Mouse (Mus musculus) heart, adult 2 months (tissue): ENCODE results near the gene Tnnc2.

ENCODE experiments used
- CTCF ChIP-seq: fragments of 200-600 bp; IDR thresholded peaks from 2 replicates; pipeline ENCODE4 v1.8.1; 2022; ENCODE audit warnings: antibody characterized with exemption, mild to moderate bottlenecking, moderate library complexity
- POLR2A ChIP-seq: fragments of 200-500 bp; IDR thresholded peaks from 2 replicates; pipeline ENCODE4 v1.6.1; 2011; ENCODE audit warnings: mild to moderate bottlenecking, low read depth, low read length, control low read depth; ENCODE audit not compliant: insufficient read depth

DNA sequence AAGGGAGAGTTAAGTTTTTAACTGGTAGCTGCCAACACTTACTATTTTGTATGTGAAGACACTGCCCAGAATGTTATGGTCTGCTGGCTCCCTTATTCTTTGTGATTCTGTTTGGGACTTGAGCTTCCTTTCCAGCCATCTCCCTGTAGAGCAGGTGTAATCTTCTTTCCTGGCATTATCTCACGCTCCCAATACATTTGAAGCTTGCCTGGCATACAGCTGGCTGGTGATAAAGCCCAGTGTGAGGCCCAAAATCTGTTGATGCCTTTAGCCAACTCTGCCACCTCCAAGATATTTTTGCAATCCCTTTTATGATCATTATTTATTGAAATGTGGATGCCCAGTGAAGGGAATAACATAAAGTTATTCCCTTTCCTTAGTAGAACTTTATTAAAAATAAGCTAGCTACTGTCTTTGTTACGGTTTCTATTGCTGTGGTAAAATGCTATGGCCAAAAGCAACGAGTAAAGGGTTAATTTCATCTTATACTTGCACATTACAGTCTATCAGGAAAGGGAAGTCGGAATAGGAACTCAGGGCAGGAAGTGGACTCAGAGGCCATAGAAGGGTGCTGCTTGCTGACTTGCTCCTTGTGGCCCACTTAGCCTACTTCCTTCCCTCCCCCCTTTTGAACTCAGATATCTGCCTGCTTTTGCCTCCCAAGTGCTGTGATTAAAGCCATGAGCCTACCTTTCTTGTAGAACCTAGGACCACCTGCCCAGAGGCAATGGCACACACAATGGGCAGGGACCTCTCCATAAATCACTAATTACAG lies 19.5 kb downstream of the Tnnc2 start:
- TF ChIP-seq CTCF: no peak
- no peak for TF ChIP-seq POLR2A
